ENCODE assay signal across 13 mouse cellular contexts in the genomic region with DNA sequence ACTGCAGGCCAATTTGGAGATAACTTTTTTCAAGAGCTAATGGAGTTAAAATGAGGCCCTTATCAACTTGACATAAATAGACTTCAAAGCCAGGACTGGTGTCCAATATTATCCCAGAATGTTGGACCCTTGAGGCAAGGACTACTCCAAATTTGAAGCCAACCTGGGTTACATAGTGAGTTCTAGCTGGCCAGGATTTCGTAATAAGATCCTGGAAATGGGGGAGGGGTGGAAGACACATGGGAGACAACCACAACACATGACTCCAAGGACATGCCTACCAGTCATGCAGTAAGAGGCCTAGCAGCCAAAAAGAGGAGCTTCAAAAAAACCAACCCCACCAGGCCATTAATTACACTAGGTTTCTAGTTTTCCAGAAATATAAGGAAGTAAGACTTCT. TPM values are rescaled to one million over a fixed set of nuclear protein-coding genes. Genes with fewer than 3 reads are reported as not detected.
DNase-seq lines count a peak whose midpoint lies in the region; ATAC-seq and TF ChIP-seq lines count a peak whose summit lies in the region.
"Had no signal": no experiment of that assay in that cellular context is flagged by ENCODE, and none has a peak within 500 bp of the region (broad histone marks: within the 10 kb centered on the region; RNA-seq: fewer than 3 reads in every experiment).

No protein-coding gene starts in this region.

- 58% methylated on average over 1 of the region's 1 CpGs for WGBS in heart, embryonic 11.5 days (ENCODE audit: insufficient replicate concordance)
- WGBS in kidney, adult 2 months, result 81% methylated on average over 1 of the region's 1 CpGs

- peak; percentile 94 for DNase-seq in heart, adult 11 months
- DNase-seq in adrenal gland, postnatal 36 days, result peak; percentile 59 to 60
- DNase-seq in lung, postnatal 25 days (ENCODE audit: low spot score), result peak; percentile 29
- no peak for DNase-seq in frontal cortex, postnatal 10 days (ENCODE audit: low spot score in 2 of 2)
- no peak for DNase-seq in kidney, adult 2 months
- DNase-seq: B cell, adult 2 months; kidney, postnatal 10 days had no signal

- no peak overlapping the region for H3K27ac ChIP-seq in heart, embryonic 11.5 days (ENCODE audit: low read depth, low read length)
- no peak overlapping the region for H3K27ac ChIP-seq in kidney, adult 2 months (ENCODE audit: insufficient read depth, low read depth, low read length)
- H3K27ac ChIP-seq: hindbrain, embryonic 12.5 days; stomach, postnatal 0 days had no signal

- no peaks in the 10 kb centered on the region for H3K9me3 ChIP-seq in heart, embryonic 11.5 days (replicated peaks; ENCODE audit: control insufficient read depth, low read length)
- H3K9me3 ChIP-seq: hindbrain, embryonic 12.5 days had no signal

- no peaks in the 10 kb centered on the region for H3K27me3 ChIP-seq in heart, embryonic 11.5 days (ENCODE audit: control insufficient read depth, insufficient read depth, low read length)
- H3K27me3 ChIP-seq in kidney, adult 2 months (replicated peaks; ENCODE audit: control insufficient read depth, insufficient read depth, low read length), result no peaks in the 10 kb centered on the region
- H3K27me3 ChIP-seq: hindbrain, embryonic 12.5 days had no signal

- H3K4me1 ChIP-seq in heart, embryonic 11.5 days (ENCODE audit: control insufficient read depth, insufficient read depth, low read length), result no peaks in the 10 kb centered on the region
- no peaks in the 10 kb centered on the region for H3K4me1 ChIP-seq in kidney, adult 2 months (ENCODE audit: control insufficient read depth, insufficient read depth, low read length)
- H3K4me1 ChIP-seq: hindbrain, embryonic 12.5 days had no signal

- no peak for TF ChIP-seq CTCF in kidney, adult 2 months (conservative IDR thresholded peaks at IDR 0.05; ENCODE audit: insufficient read depth, insufficient read length, low read depth, low read length)

- ATAC-seq in heart, embryonic 11.5 days (replicated peaks; ENCODE audit: insufficient number of reproducible peaks, low FRiP score, low TSS enrichment), result no peak
- peak; percentile 85 for ATAC-seq in granulocyte monocyte progenitor cell, adult 5-6 weeks (replicated peaks; ENCODE audit: poor library complexity, severe bottlenecking)
- no peak for ATAC-seq in erythroblast, adult 5-6 weeks (replicated peaks; ENCODE audit: low FRiP score, poor library complexity, severe bottlenecking)

- H3K9ac ChIP-seq in heart, embryonic 11.5 days (ENCODE audit: low read depth, low read length), result no peak overlapping the region
- H3K9ac ChIP-seq: hindbrain, embryonic 12.5 days had no signal

- no peak for TF ChIP-seq POLR2A in kidney, adult 2 months (IDR thresholded peaks at IDR 0.05; ENCODE audit: low read depth, low read length)

- no peak overlapping the region for H3K4me2 ChIP-seq in heart, embryonic 11.5 days
- H3K4me2 ChIP-seq: hindbrain, embryonic 12.5 days had no signal

- no peak overlapping the region for H3K4me3 ChIP-seq in heart, embryonic 11.5 days (ENCODE audit: low read depth, low read length)
- no peak overlapping the region for H3K4me3 ChIP-seq in kidney, adult 2 months (ENCODE audit: insufficient read depth, low read depth, low read length)
- H3K4me3 ChIP-seq: erythroblast, embryonic 14.5 days; hindbrain, embryonic 12.5 days had no signal

- no peaks in the 10 kb centered on the region for H3K36me3 ChIP-seq in heart, embryonic 11.5 days (ENCODE audit: control insufficient read depth, insufficient read depth, low read length)
- H3K36me3 ChIP-seq in kidney, adult 2 months (ENCODE audit: control insufficient read depth, insufficient read depth, low read length), result no peaks in the 10 kb centered on the region
- H3K36me3 ChIP-seq: hindbrain, embryonic 12.5 days had no signal

RNA-seq across cellular contexts. Expression of gene Memo1, which starts 50.0 kb away (rescaled TPM):
- 79.6 and 85.3 TPM in 2 replicates for polyA plus RNA-seq in heart, embryonic 11.5 days (2014; fragmentation: Nextera tagmentation; extraction: Ambion mirVana)
- 100 to 1,000 TPM; 102 to 113 TPM for total RNA-seq in adrenal gland, postnatal 36 days (2021)
- 83.0 and 92.0 TPM in 2 replicates for total RNA-seq in granulocyte monocyte progenitor cell, adult 5-6 weeks (2014; fragmentation: Nextera tagmentation)
- 97.9 and 115 TPM in 2 replicates for total RNA-seq in granulocyte monocyte progenitor cell, adult 5-6 weeks (2017)
- polyA plus RNA-seq in kidney, adult 2 months (2012; rRNA removed), result 38.7 and 43.1 TPM in 2 replicates
- total RNA-seq in erythroblast, adult 5-6 weeks (2015; ENCODE audit: low replicate concordance), result 287 and 347 TPM in 2 replicates
- total RNA-seq in erythroblast, adult 5-6 weeks (2017; ENCODE audit: low replicate concordance), result 544 and 662 TPM in 2 replicates

Comparison
In these comparisons a context has a peak if more than half of its experiments do, and no peak if none do; other contexts are left out.
1. DNase-seq: peak in heart, adult 11 months (single experiment), adrenal gland, postnatal 36 days (2 of 2) and lung, postnatal 25 days (single experiment); none in frontal cortex, postnatal 10 days (0 of 2) and kidney, adult 2 months (single experiment).